Comparison of ENCODE assay signal across 29 mouse cellular contexts in genomic region chr6:83888802-83889201, GRCm38 (mm10). TPM values are rescaled to one million over a fixed set of nuclear protein-coding genes. Genes with fewer than 3 reads are reported as not detected.
DNase-seq lines count a peak whose midpoint lies in the region; ATAC-seq and TF ChIP-seq lines count a peak whose summit lies in the region.
"Had no signal": no experiment of that assay in that cellular context is flagged by ENCODE, and none has a peak within 500 bp of the region (broad histone marks: within the 10 kb centered on the region; RNA-seq: fewer than 3 reads in every experiment).

No protein-coding gene starts in this region.

- H3K36me3 ChIP-seq in kidney, adult 2 months (ENCODE audit: control insufficient read depth, insufficient read depth, low read length), result no peaks in the 10 kb centered on the region
- no peaks in the 10 kb centered on the region for H3K36me3 ChIP-seq in midbrain, embryonic 11.5 days (ENCODE audit: control insufficient read depth, insufficient read depth, low read length)
- H3K36me3 ChIP-seq: embryonic facial prominence, embryonic 12.5 days; embryonic facial prominence, embryonic 15.5 days; forebrain, embryonic 10.5 days; G1E; hindbrain, embryonic 12.5 days; hindbrain, embryonic 15.5 days had no signal

- peak; percentile 21 for DNase-seq in heart, adult 11 months
- DNase-seq in heart, adult 8-10 months (ENCODE audit: low spot score), result no peak
- DNase-seq in MN1 (ENCODE audit: low spot score) (peak; percentile 18), adipocyte (ENCODE audit: low spot score) (peak; percentile 79)
- peak; percentile 19 for DNase-seq in gonadal fat pad, adult 2 months (ENCODE audit: low read depth)
- no peak for DNase-seq in kidney, adult 2 months
- DNase-seq in midbrain, embryonic 11.5 days (ENCODE audit: low spot score, missing footprints), result no peak
- DNase-seq in left cerebral cortex, adult 9 months (ENCODE audit: low spot score in 2 of 2), result no peak
- DNase-seq: adrenal gland, postnatal 10 days; adrenal gland, postnatal 36 days; cerebellum, adult 18-20 months; cerebellum, adult 9-10 months; cerebellum, postnatal 25 days; gastrocnemius, postnatal 10 days; gastrocnemius, postnatal 36 days; heart, adult 2 months; kidney, adult 8-10 months had no signal

- ATAC-seq in midbrain, embryonic 11.5 days (ENCODE audit: low FRiP score), result no peak
- ATAC-seq: CD4-positive, CD25-positive, alpha-beta regulatory T cell, adult 4 months; forebrain, embryonic 13.5 days; forebrain, embryonic 16.5 days; intestine, postnatal 0 days had no signal

- H3K9ac ChIP-seq in midbrain, embryonic 11.5 days (ENCODE audit: low read length), result no peak overlapping the region
- H3K9ac ChIP-seq: embryonic facial prominence, embryonic 12.5 days; embryonic facial prominence, embryonic 15.5 days; forebrain, embryonic 13.5 days; hindbrain, embryonic 12.5 days; hindbrain, embryonic 15.5 days had no signal

- WGBS in kidney, adult 2 months, result 86% methylated on average over 1 of the region's 1 CpGs
- WGBS in midbrain, embryonic 11.5 days, result 77% methylated on average over 1 of the region's 1 CpGs

- H3K4me1 ChIP-seq in kidney, adult 2 months (ENCODE audit: control insufficient read depth, insufficient read depth, low read length), result no peaks in the 10 kb centered on the region; the same call in 1 of the 2 replicates
- H3K4me1 ChIP-seq in midbrain, embryonic 11.5 days (ENCODE audit: control insufficient read depth, insufficient read depth, low read length), result no peaks in the 10 kb centered on the region
- H3K4me1 ChIP-seq: embryonic facial prominence, embryonic 12.5 days; embryonic facial prominence, embryonic 15.5 days; forebrain, embryonic 10.5 days; forebrain, embryonic 13.5 days; hindbrain, embryonic 12.5 days; hindbrain, embryonic 15.5 days had no signal

- H3K9me3 ChIP-seq in midbrain, embryonic 11.5 days (ENCODE audit: control insufficient read depth, low read length), result no peaks in the 10 kb centered on the region
- H3K9me3 ChIP-seq: embryonic facial prominence, embryonic 12.5 days; embryonic facial prominence, embryonic 15.5 days; forebrain, embryonic 10.5 days; forebrain, embryonic 13.5 days; G1E; hindbrain, embryonic 12.5 days; hindbrain, embryonic 15.5 days had no signal

- no peak for TF ChIP-seq CTCF in kidney, adult 2 months (conservative IDR thresholded peaks at IDR 0.05; ENCODE audit: insufficient read depth, insufficient read length, low read depth, low read length)

- no peak for TF ChIP-seq POLR2A in kidney, adult 2 months (IDR thresholded peaks at IDR 0.05; ENCODE audit: low read depth, low read length)

- H3K4me2 ChIP-seq in midbrain, embryonic 11.5 days, result no peak overlapping the region
- H3K4me2 ChIP-seq: embryonic facial prominence, embryonic 12.5 days; embryonic facial prominence, embryonic 15.5 days; forebrain, embryonic 13.5 days; heart, embryonic 11.5 days; hindbrain, embryonic 12.5 days; hindbrain, embryonic 15.5 days had no signal

- no peak overlapping the region for H3K27ac ChIP-seq in kidney, adult 2 months (ENCODE audit: insufficient read depth, low read depth, low read length)
- H3K27ac ChIP-seq in midbrain, embryonic 11.5 days (ENCODE audit: low read depth, low read length), result no peak overlapping the region
- H3K27ac ChIP-seq: embryonic facial prominence, embryonic 12.5 days; embryonic facial prominence, embryonic 15.5 days; forebrain, embryonic 10.5 days; forebrain, embryonic 13.5 days; heart, adult 2 months; hindbrain, embryonic 12.5 days; hindbrain, embryonic 15.5 days had no signal

- no peaks in the 10 kb centered on the region for H3K27me3 ChIP-seq in kidney, adult 2 months (replicated peaks; ENCODE audit: control insufficient read depth, insufficient read depth, low read length)
- H3K27me3 ChIP-seq in midbrain, embryonic 11.5 days (ENCODE audit: control insufficient read depth, insufficient read depth, low read length), result no peaks in the 10 kb centered on the region
- H3K27me3 ChIP-seq: embryonic facial prominence, embryonic 12.5 days; embryonic facial prominence, embryonic 15.5 days; forebrain, embryonic 13.5 days; hindbrain, embryonic 12.5 days; hindbrain, embryonic 15.5 days had no signal

- no peak overlapping the region for H3K4me3 ChIP-seq in kidney, adult 2 months (ENCODE audit: insufficient read depth, low read depth, low read length)
- H3K4me3 ChIP-seq in midbrain, embryonic 11.5 days (ENCODE audit: low read depth, low read length), result no peak overlapping the region
- H3K4me3 ChIP-seq: embryonic facial prominence, embryonic 12.5 days; embryonic facial prominence, embryonic 15.5 days; erythroblast, embryonic 14.5 days; forebrain, embryonic 10.5 days; forebrain, embryonic 13.5 days; heart, adult 2 months; hindbrain, embryonic 12.5 days; hindbrain, embryonic 15.5 days had no signal

RNA-seq across cellular contexts. Expression of gene Zfp638, which starts 21.9 kb away (rescaled TPM):
- 10 to 100 TPM; 36.1 to 66.2 (median 52.6) TPM for total RNA-seq in heart, adult 8-10 months (2022)
- 11.8 and 13.2 TPM in 2 replicates for polyA plus RNA-seq in gonadal fat pad, adult 2 months (2012; rRNA removed)
- 6.2 and 7.4 TPM in 2 replicates for polyA plus RNA-seq in kidney, adult 2 months (2012; rRNA removed)
- 102 and 120 TPM in 2 replicates for polyA plus RNA-seq in midbrain, embryonic 11.5 days (2014; fragmentation: Nextera tagmentation; extraction: Ambion mirVana)

RNA-seq across cellular contexts. Expression of gene Paip2b, which starts 57.3 kb away (rescaled TPM):
- total RNA-seq in heart, adult 8-10 months (2022), result 10 to 100 TPM; 42.5 to 48.7 (median 46.1) TPM
- polyA plus RNA-seq in gonadal fat pad, adult 2 months (2012; rRNA removed), result 15.8 and 16.7 TPM in 2 replicates
- polyA plus RNA-seq in kidney, adult 2 months (2012; rRNA removed), result 7.1 and 10.0 TPM in 2 replicates
- 19.7 and 23.9 TPM in 2 replicates for polyA plus RNA-seq in midbrain, embryonic 11.5 days (2014; fragmentation: Nextera tagmentation; extraction: Ambion mirVana)

Comparison
In these comparisons a context has a peak if more than half of its experiments do, and no peak if none do; other contexts are left out.
1. DNase-seq: peak in heart, adult 11 months (single experiment), MN1 (single experiment), adipocyte (single experiment) and gonadal fat pad, adult 2 months (single experiment); none in heart, adult 8-10 months (single experiment), kidney, adult 2 months (single experiment), midbrain, embryonic 11.5 days (single experiment) and left cerebral cortex, adult 9 months (0 of 2).